In genomic region chr11:12516374-12516773, GRCm38 (mm10) we compare ENCODE assay signal across 28 mouse cellular contexts. TPM values are rescaled to one million over a fixed set of nuclear protein-coding genes. Genes with fewer than 3 reads are reported as not detected.
DNase-seq lines count a peak whose midpoint lies in the region; ATAC-seq and TF ChIP-seq lines count a peak whose summit lies in the region.
"Had no signal": no experiment of that assay in that cellular context is flagged by ENCODE, and none has a peak within 500 bp of the region (broad histone marks: within the 10 kb centered on the region; RNA-seq: fewer than 3 reads in every experiment).

No protein-coding gene starts in this region.

- POLR2A ChIA-PET in Patski (lab: Charles Lee) = no interaction called here

- H3K27me3 ChIP-seq in intestine, postnatal 0 days (replicated peaks; ENCODE audit: control insufficient read depth, insufficient read depth, low read length) = no peaks in the 10 kb centered on the region
- no peaks in the 10 kb centered on the region for H3K27me3 ChIP-seq in intestine, embryonic 16.5 days (replicated peaks; ENCODE audit: control insufficient read depth, insufficient read depth, low read length)
- H3K27me3 ChIP-seq in liver, adult 2 months (ENCODE audit: control insufficient read depth, insufficient read depth, low read length) = no peaks in the 10 kb centered on the region
- H3K27me3 ChIP-seq in liver, embryonic 12.5 days (replicated peaks) = no peaks in the 10 kb centered on the region
- no peaks in the 10 kb centered on the region for H3K27me3 ChIP-seq in CH12.LX (replicated peaks)
- H3K27me3 ChIP-seq in Patski = no peaks in the 10 kb centered on the region
- H3K27me3 ChIP-seq in forebrain, postnatal 0 days (ENCODE audit: insufficient read depth, low read length) = peaks cover 4% of the 10 kb centered on the region; the same call in 1 of the 2 replicates
- H3K27me3 ChIP-seq: forebrain, embryonic 13.5 days; hindbrain, embryonic 15.5 days; limb, embryonic 15.5 days; megakaryocyte, embryonic 14.5 days; midbrain, embryonic 12.5 days; neural tube, embryonic 13.5 days had no signal

- no peaks in the 10 kb centered on the region for H3K4me1 ChIP-seq in intestine, postnatal 0 days (replicated peaks; ENCODE audit: control insufficient read depth, insufficient read depth, low read length)
- no peaks in the 10 kb centered on the region for H3K4me1 ChIP-seq in intestine, embryonic 16.5 days (ENCODE audit: control insufficient read depth, insufficient read depth, low read length)
- H3K4me1 ChIP-seq in liver, adult 2 months (ENCODE audit: control insufficient read depth, insufficient read depth, low read length) = no peaks in the 10 kb centered on the region
- no peaks in the 10 kb centered on the region for H3K4me1 ChIP-seq in liver, embryonic 12.5 days
- H3K4me1 ChIP-seq in CH12.LX (ENCODE audit: control insufficient read depth in 1 of 2, insufficient read depth in 2 of 2) = no peaks in the 10 kb centered on the region
- H3K4me1 ChIP-seq in forebrain, postnatal 0 days (ENCODE audit: insufficient read depth) = peaks cover 4% of the 10 kb centered on the region
- H3K4me1 ChIP-seq: forebrain, embryonic 13.5 days; hindbrain, embryonic 10.5 days; hindbrain, embryonic 15.5 days; limb, embryonic 15.5 days; megakaryocyte, embryonic 14.5 days; midbrain, embryonic 12.5 days; neural tube, embryonic 13.5 days had no signal

- in situ Hi-C loops in CH12.LX (cut with MboI; ENCODE audit: low pct_ligation_motif_present, low pct_unique_long_range_greater_than_20kb, low sequenced_read_pairs) (no loop called here), Patski (cut with MboI; ENCODE audit: low pct_unique_long_range_greater_than_20kb) (no loop called here)

- H3K9ac ChIP-seq in intestine, postnatal 0 days (ENCODE audit: low read depth, low read length) = no peak overlapping the region
- no peak overlapping the region for H3K9ac ChIP-seq in intestine, embryonic 16.5 days (ENCODE audit: low read depth, low read length)
- no peak overlapping the region for H3K9ac ChIP-seq in liver, adult 2 months (ENCODE audit: low read depth, low read length)
- no peak overlapping the region for H3K9ac ChIP-seq in liver, embryonic 12.5 days
- H3K9ac ChIP-seq in CH12.LX (ENCODE audit: insufficient read depth, low read depth) = no peak overlapping the region
- H3K9ac ChIP-seq in forebrain, postnatal 0 days = no peak overlapping the region
- H3K9ac ChIP-seq: forebrain, embryonic 13.5 days; hindbrain, embryonic 15.5 days; limb, embryonic 15.5 days; midbrain, embryonic 12.5 days; neural tube, embryonic 13.5 days had no signal

- H3K36me3 ChIP-seq in intestine, postnatal 0 days (ENCODE audit: control insufficient read depth, insufficient read depth) = no peaks in the 10 kb centered on the region
- no peaks in the 10 kb centered on the region for H3K36me3 ChIP-seq in intestine, embryonic 16.5 days (ENCODE audit: control insufficient read depth, insufficient read depth, low read length)
- no peaks in the 10 kb centered on the region for H3K36me3 ChIP-seq in liver, adult 2 months (ENCODE audit: control insufficient read depth, insufficient read depth, low read length)
- no peaks in the 10 kb centered on the region for H3K36me3 ChIP-seq in liver, embryonic 12.5 days
- no peaks in the 10 kb centered on the region for H3K36me3 ChIP-seq in CH12.LX (replicated peaks in 1 of 2; ENCODE audit: control insufficient read depth in 1 of 2, insufficient read depth in 1 of 2, low read length in 1 of 2)
- no peaks in the 10 kb centered on the region for H3K36me3 ChIP-seq in forebrain, postnatal 0 days (ENCODE audit: insufficient read depth)
- H3K36me3 ChIP-seq: hindbrain, embryonic 10.5 days; hindbrain, embryonic 15.5 days; limb, embryonic 10.5 days; limb, embryonic 15.5 days; midbrain, embryonic 12.5 days; neural tube, embryonic 13.5 days had no signal

- DNase-seq in liver, adult 2 months (ENCODE audit: extremely low read depth, low read depth, low spot score) = peak; percentile 20
- DNase-seq in CH12.LX (ENCODE audit: extremely low read depth) = peak; percentile 8
- DNase-seq in Patski (ENCODE audit: low read depth, low spot score) = no peak
- DNase-seq in forebrain, postnatal 0 days = no peak
- DNase-seq in thymus, postnatal 10 days (ENCODE audit: low spot score in 2 of 2) = no peak
- DNase-seq: adrenal gland, postnatal 14 days; cerebellum, adult 11 months; cerebellum, adult 9-10 months; cerebellum, postnatal 36 days; heart, postnatal 14 days; kidney, adult 8-10 months; kidney, postnatal 4 days; layer of hippocampus, adult 9-11 months; lung, postnatal 4 days; right cerebral cortex, postnatal 14 days; thymus, postnatal 14 days had no signal

- ATAC-seq in intestine, postnatal 0 days = no peak
- ATAC-seq in intestine, embryonic 16.5 days = no peak
- no peak for ATAC-seq in liver, embryonic 12.5 days
- ATAC-seq in Patski = no peak
- no peak for ATAC-seq in forebrain, postnatal 0 days
- ATAC-seq: forebrain, embryonic 13.5 days; inflammation-experienced regulatory T-cells, adult 6 months had no signal

- no peak overlapping the region for H3K4me2 ChIP-seq in intestine, postnatal 0 days (replicated peaks; ENCODE audit: low read depth)
- H3K4me2 ChIP-seq in intestine, embryonic 16.5 days (ENCODE audit: low read depth, low read length) = no peak overlapping the region
- no peak overlapping the region for H3K4me2 ChIP-seq in liver, embryonic 12.5 days
- no peak overlapping the region for H3K4me2 ChIP-seq in CH12.LX (ENCODE audit: insufficient read depth, low read depth, poor library complexity, severe bottlenecking)
- H3K4me2 ChIP-seq in forebrain, postnatal 0 days (ENCODE audit: low read depth) = no peak overlapping the region
- H3K4me2 ChIP-seq: forebrain, embryonic 13.5 days; hindbrain, embryonic 15.5 days; limb, embryonic 15.5 days; midbrain, embryonic 12.5 days; neural tube, embryonic 13.5 days had no signal

- no peak for TF ChIP-seq EP300 in CH12.LX (IDR thresholded peaks at IDR 0.05; ENCODE audit: low read length)

- H3K4me3 ChIP-seq in intestine, postnatal 0 days (ENCODE audit: low read depth, low read length) = no peak overlapping the region
- H3K4me3 ChIP-seq in intestine, embryonic 16.5 days (ENCODE audit: low read length) = no peak overlapping the region
- H3K4me3 ChIP-seq in liver, adult 2 months (ENCODE audit: insufficient read depth, low read depth, low read length) = no peak overlapping the region
- H3K4me3 ChIP-seq in liver, embryonic 12.5 days = no peak overlapping the region
- no peak overlapping the region for H3K4me3 ChIP-seq in CH12.LX (replicated peaks in 1 of 3; ENCODE audit: low read depth in 2 of 3, low read length in 2 of 3, poor library complexity in 1 of 3)
- H3K4me3 ChIP-seq in forebrain, postnatal 0 days (ENCODE audit: low read depth, low read length) = no peak overlapping the region
- H3K4me3 ChIP-seq: forebrain, embryonic 13.5 days; hindbrain, embryonic 10.5 days; hindbrain, embryonic 15.5 days; limb, embryonic 10.5 days; limb, embryonic 15.5 days; megakaryocyte, embryonic 14.5 days; midbrain, embryonic 12.5 days; neural tube, embryonic 13.5 days had no signal

- 82% methylated on average over 2 of the region's 2 CpGs for WGBS in intestine, postnatal 0 days
- 89% methylated on average over 2 of the region's 2 CpGs for WGBS in intestine, embryonic 16.5 days
- 87% methylated on average over 2 of the region's 2 CpGs for WGBS in liver, adult 2 months
- 62% methylated on average over 2 of the region's 2 CpGs for WGBS in liver, embryonic 12.5 days (ENCODE audit: insufficient replicate concordance)
- 87% methylated on average over 2 of the region's 2 CpGs for WGBS in forebrain, postnatal 0 days

- no peak for TF ChIP-seq POLR2A in liver, adult 2 months (IDR thresholded peaks at IDR 0.05; ENCODE audit: extremely low read depth, insufficient read depth, low read length)
- no peak for TF ChIP-seq POLR2A in CH12.LX (IDR thresholded peaks at IDR 0.05; ENCODE audit: low read depth, low read length)

- H3K9me3 ChIP-seq in intestine, postnatal 0 days (ENCODE audit: control insufficient read depth) = no peaks in the 10 kb centered on the region
- no peaks in the 10 kb centered on the region for H3K9me3 ChIP-seq in intestine, embryonic 16.5 days (ENCODE audit: control insufficient read depth, low read length)
- no peaks in the 10 kb centered on the region for H3K9me3 ChIP-seq in liver, embryonic 12.5 days (replicated peaks)
- H3K9me3 ChIP-seq in CH12.LX (replicated peaks; ENCODE audit: low read length) = no peaks in the 10 kb centered on the region
- no peaks in the 10 kb centered on the region for H3K9me3 ChIP-seq in forebrain, postnatal 0 days (ENCODE audit: low read length)
- H3K9me3 ChIP-seq: forebrain, embryonic 13.5 days; hindbrain, embryonic 10.5 days; hindbrain, embryonic 15.5 days; limb, embryonic 10.5 days; limb, embryonic 15.5 days; megakaryocyte, embryonic 14.5 days; midbrain, embryonic 12.5 days; neural tube, embryonic 13.5 days had no signal

- dilution Hi-C loops in CH12.LX (cut with MboI; ENCODE audit: extremely low pct_ligation_motif_present, extremely low pct_unique_long_range_greater_than_20kb, low sequenced_read_pairs) = no loop called here

- peak; percentile 36 for TF ChIP-seq CTCF in intestine, postnatal 0 days (IDR thresholded peaks at IDR 0.05; ENCODE audit: low read depth)
- peak; percentile 37 for TF ChIP-seq CTCF in liver, adult 2 months (IDR thresholded peaks at IDR 0.05; ENCODE audit: low read depth, low read length)
- TF ChIP-seq CTCF in CH12.LX (conservative IDR thresholded peaks at IDR 0.05 in 1 of 2, IDR thresholded peaks at IDR 0.05 in 1 of 2; ENCODE audit: low read depth in 2 of 2, low read length in 2 of 2) = peak in 1 of 2 experiments; percentile 53; a peak in 2 of 4 replicates
- peak; percentile 31 for TF ChIP-seq CTCF in Patski (IDR thresholded peaks at IDR 0.05)
- TF ChIP-seq CTCF in forebrain, postnatal 0 days (IDR thresholded peaks at IDR 0.05; ENCODE audit: low read depth) = no peak

- peak; percentile 33 for TF ChIP-seq RAD21 in CH12.LX (IDR thresholded peaks at IDR 0.05; ENCODE audit: low read depth, low read length)

- CTCF ChIA-PET in Patski (lab: Charles Lee) = interaction anchor here (1.1 kb wide), 1 partner anchor 144 kb away, joined by 3 read pairs; no protein-coding TSS in a partner anchor

- no peaks in the 10 kb centered on the region for H3K79me2 ChIP-seq in liver, adult 2 months (ENCODE audit: control insufficient read depth, insufficient read depth, low read length)
- no peaks in the 10 kb centered on the region for H3K79me2 ChIP-seq in CH12.LX (replicated peaks; ENCODE audit: control insufficient read depth, extremely low read depth, insufficient read depth, poor library complexity, severe bottlenecking)

- no peak overlapping the region for H3K27ac ChIP-seq in intestine, postnatal 0 days (ENCODE audit: low read depth, low read length)
- no peak overlapping the region for H3K27ac ChIP-seq in intestine, embryonic 16.5 days (ENCODE audit: low read length)
- H3K27ac ChIP-seq in liver, adult 2 months (replicated peaks; ENCODE audit: insufficient read depth, low read depth, low read length) = no peak overlapping the region
- no peak overlapping the region for H3K27ac ChIP-seq in liver, embryonic 12.5 days
- H3K27ac ChIP-seq in CH12.LX (ENCODE audit: insufficient read depth, low read depth) = no peak overlapping the region
- no peak overlapping the region for H3K27ac ChIP-seq in forebrain, postnatal 0 days (ENCODE audit: low read depth, low read length)
- H3K27ac ChIP-seq: forebrain, embryonic 13.5 days; hindbrain, embryonic 10.5 days; hindbrain, embryonic 15.5 days; limb, embryonic 10.5 days; limb, embryonic 15.5 days; midbrain, embryonic 12.5 days; neural tube, embryonic 13.5 days had no signal

RNA-seq across cellular contexts. Expression of gene Cobl, which starts 51.6 kb away (rescaled TPM):
- 6.3 and 8.5 TPM in 2 replicates for polyA plus RNA-seq in intestine, postnatal 0 days (2015; fragmentation: Nextera tagmentation; extraction: Ambion mirVana)
- 7.4 and 8.8 TPM in 2 replicates for polyA plus RNA-seq in intestine, embryonic 16.5 days (2015; fragmentation: Nextera tagmentation; extraction: Ambion mirVana)
- 5.7 and 9.0 TPM in 2 replicates for total RNA-seq in liver, adult 2 months (2014; rRNA removed)
- polyA plus RNA-seq in liver, adult 2 months (2012; rRNA removed) = 3.4 and 4.2 TPM in 2 replicates
- 2.4 and 3.5 TPM in 2 replicates for polyA plus RNA-seq in liver, embryonic 12.5 days (2016; fragmentation: Nextera tagmentation; extraction: Ambion mirVana)
- total RNA-seq in CH12.LX (2012; rRNA removed) (0.13 TPM in 1 of 2 replicates, not detected in the other), CH12.LX (2014; rRNA removed) (not detected in 2 replicates)
- polyA plus RNA-seq in CH12.LX (2012; ENCODE audit: insufficient read length, low read depth) (0.06 and 0.26 TPM in 2 replicates), Patski (2021) (51.7 TPM)
- total RNA-seq in forebrain, postnatal 0 days (2014; rRNA removed) = 16.0 and 17.4 TPM in 2 replicates
- 7.3 and 11.5 TPM in 2 replicates for polyA plus RNA-seq in forebrain, postnatal 0 days (2015; fragmentation: Nextera tagmentation; extraction: Ambion mirVana)

Comparison
In these comparisons a context has a peak if more than half of its experiments do, and no peak if none do; other contexts are left out.
1. DNase-seq: peak in liver, adult 2 months (single experiment) and CH12.LX (single experiment); none in Patski (single experiment), forebrain, postnatal 0 days (single experiment) and thymus, postnatal 10 days (0 of 2).